In the genomic region with DNA sequence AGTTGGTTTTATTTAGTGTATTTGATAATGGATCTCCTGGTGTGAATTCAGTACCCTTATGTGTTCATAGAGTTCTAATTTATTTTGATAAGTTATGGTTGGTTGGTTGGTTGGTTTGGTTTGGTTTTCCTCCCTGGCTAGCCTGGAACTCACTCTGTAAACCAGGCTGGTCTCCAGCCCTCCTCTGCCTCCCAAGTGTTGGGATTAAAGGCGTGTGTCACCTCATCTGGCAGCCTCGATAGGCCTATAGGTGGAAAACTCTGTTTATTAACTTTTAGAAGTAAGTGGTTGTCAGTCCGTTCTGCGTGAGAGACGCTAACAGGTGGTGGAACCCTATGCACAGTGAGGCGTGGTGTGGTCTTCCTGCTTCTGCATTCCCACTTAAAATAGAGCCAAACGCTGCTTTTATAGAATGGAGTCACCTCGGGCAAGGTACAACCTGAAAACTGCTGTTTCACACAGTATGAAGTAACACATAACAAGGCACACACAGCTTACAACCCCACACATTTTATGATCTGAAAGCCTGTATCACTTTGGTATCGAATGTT, we compare ENCODE assay signal across 10 mouse cellular contexts. TPM values are rescaled to one million over a fixed set of nuclear protein-coding genes. Genes with fewer than 3 reads are reported as not detected.
A peak's percentile ranks its signal among the peaks of the same experiment; 100 is the strongest.
DNase-seq lines count a peak whose midpoint lies in the region; ATAC-seq and TF ChIP-seq lines count a peak whose summit lies in the region.
"Had no signal": no experiment of that assay in that cellular context is flagged by ENCODE, and none has a peak within 500 bp of the region (broad histone marks: within the 10 kb centered on the region; RNA-seq: fewer than 3 reads in every experiment).

No protein-coding gene starts in this region.

- H3K4me2 ChIP-seq in kidney, postnatal 0 days (ENCODE audit: low read length), result peak overlapping the region; percentile 73
- peak overlapping the region; percentile 57 for H3K4me2 ChIP-seq in hindbrain, embryonic 14.5 days (replicated peaks)
- peak overlapping the region; percentile 52 for H3K4me2 ChIP-seq in midbrain, embryonic 15.5 days

- peak overlapping the region; percentile 42; the same call in 1 of the 2 replicates for H3K9ac ChIP-seq in kidney, postnatal 0 days (ENCODE audit: low read depth, low read length)
- peak overlapping the region; percentile 98; the same call in 1 of the 2 replicates for H3K9ac ChIP-seq in MEL (ENCODE audit: control insufficient read depth, low read depth, low read length, poor library complexity, severe bottlenecking)
- H3K9ac ChIP-seq in hindbrain, embryonic 14.5 days, result peak overlapping the region; percentile 80; the same call in 1 of the 2 replicates
- H3K9ac ChIP-seq in midbrain, embryonic 15.5 days, result no peak overlapping the region

- H3K27ac ChIP-seq in kidney, postnatal 0 days, result peak overlapping the region; percentile 94; the same call in 1 of the 2 replicates
- H3K27ac ChIP-seq in MEL (ENCODE audit: control insufficient read depth, low read depth, low read length), result no peak overlapping the region
- no peak overlapping the region for H3K27ac ChIP-seq in hindbrain, embryonic 14.5 days
- no peak overlapping the region for H3K27ac ChIP-seq in midbrain, embryonic 15.5 days

- H3K36me3 ChIP-seq in kidney, postnatal 0 days (ENCODE audit: insufficient read depth, low read length), result no peaks in the 10 kb centered on the region
- peaks cover 0 to 18% of the 10 kb centered on the region in 2 experiments; a peak in 2 of 4 replicates for H3K36me3 ChIP-seq in MEL (ENCODE audit: control insufficient read depth in 1 of 2, insufficient read depth in 2 of 2, low read length in 2 of 2)
- no peaks in the 10 kb centered on the region for H3K36me3 ChIP-seq in hindbrain, embryonic 14.5 days (replicated peaks; ENCODE audit: control insufficient read depth, insufficient read depth)
- H3K36me3 ChIP-seq in midbrain, embryonic 15.5 days (replicated peaks), result no peaks in the 10 kb centered on the region

- no peak for DNase-seq in kidney, postnatal 0 days (ENCODE audit: low spot score)
- no peak for DNase-seq in kidney, postnatal 14 days
- no peak for DNase-seq in MEL (ENCODE audit: low read depth, low spot score)
- DNase-seq in hindbrain, embryonic 14.5 days (ENCODE audit: low spot score), result no peak
- DNase-seq in layer of hippocampus, postnatal 25 days (ENCODE audit: extremely low spot score in 1 of 2, low spot score in 1 of 2), result no peak
- DNase-seq in urinary bladder, adult 2 months (ENCODE audit: low spot score), result no peak
- no peak for DNase-seq in c-Kit-positive CD71-positive TER-119-positive erythroid progenitor cells, embryonic 14.5 days (ENCODE audit: low spot score)
- DNase-seq: cerebellum, adult 9-10 months; lung, adult 2 months had no signal

- H3K4me3 ChIP-seq in kidney, postnatal 0 days (replicated peaks; ENCODE audit: low read depth, low read length), result no peak overlapping the region
- H3K4me3 ChIP-seq in MEL (ENCODE audit: control insufficient read depth in 1 of 2, insufficient read depth in 1 of 2, low read depth in 2 of 2, low read length in 2 of 2), result peak overlapping the region in 1 of 2 experiments; percentile 94; a peak in 2 of 4 replicates
- H3K4me3 ChIP-seq in hindbrain, embryonic 14.5 days (replicated peaks; ENCODE audit: low read length), result no peak overlapping the region
- H3K4me3 ChIP-seq in midbrain, embryonic 15.5 days, result no peak overlapping the region

- TF ChIP-seq CTCF in kidney, postnatal 0 days (IDR thresholded peaks at IDR 0.05; ENCODE audit: low read depth), result no peak
- no peak for TF ChIP-seq CTCF in MEL (IDR thresholded peaks at IDR 0.05 in 2 of 3, conservative IDR thresholded peaks at IDR 0.05 in 1 of 3; ENCODE audit: control insufficient read depth in 1 of 3, insufficient read depth in 1 of 3, low read depth in 2 of 3, low read length in 3 of 3, poor library complexity in 1 of 3, severe bottlenecking in 1 of 3)

- H3K4me1 ChIP-seq in kidney, postnatal 0 days (replicated peaks; ENCODE audit: insufficient read depth, low read length), result peaks cover 14% of the 10 kb centered on the region
- peaks cover 0 to 19% of the 10 kb centered on the region in 2 experiments; a peak in 2 of 4 replicates for H3K4me1 ChIP-seq in MEL (ENCODE audit: control insufficient read depth in 1 of 2, insufficient read depth in 2 of 2, low read length in 2 of 2)
- peaks cover 9% of the 10 kb centered on the region for H3K4me1 ChIP-seq in hindbrain, embryonic 14.5 days (replicated peaks; ENCODE audit: control insufficient read depth, insufficient read depth, low read length)
- peaks cover 22% of the 10 kb centered on the region for H3K4me1 ChIP-seq in midbrain, embryonic 15.5 days

- TF ChIP-seq RAD21 in MEL (IDR thresholded peaks at IDR 0.05; ENCODE audit: low read depth, low read length), result no peak

- H3K27me3 ChIP-seq in kidney, postnatal 0 days (ENCODE audit: insufficient read depth, low read length), result no peaks in the 10 kb centered on the region
- H3K27me3 ChIP-seq in MEL (ENCODE audit: control insufficient read depth in 1 of 2, insufficient read depth in 2 of 2, low read length in 2 of 2), result no peaks in the 10 kb centered on the region
- no peaks in the 10 kb centered on the region for H3K27me3 ChIP-seq in hindbrain, embryonic 14.5 days (ENCODE audit: control insufficient read depth, insufficient read depth, low read length)
- H3K27me3 ChIP-seq in midbrain, embryonic 15.5 days (replicated peaks), result no peaks in the 10 kb centered on the region

- TF ChIP-seq POLR2A in MEL (IDR thresholded peaks at IDR 0.05; ENCODE audit: control insufficient read depth in 1 of 2, insufficient read depth in 1 of 2, low read depth in 1 of 2, low read length in 2 of 2, poor library complexity in 1 of 2), result no peak

- ATAC-seq in kidney, postnatal 0 days (replicated peaks; ENCODE audit: low FRiP score, low read depth), result no peak
- ATAC-seq in hindbrain, embryonic 14.5 days (ENCODE audit: low FRiP score), result no peak
- ATAC-seq in midbrain, embryonic 15.5 days (replicated peaks), result no peak

- peaks cover 17% of the 10 kb centered on the region for H3K79me2 ChIP-seq in MEL (ENCODE audit: control insufficient read depth, insufficient read depth, low read length, poor library complexity)

- WGBS in kidney, postnatal 0 days, result 87% methylated on average over 9 of the region's 9 CpGs
- 97% methylated on average over 9 of the region's 9 CpGs for WGBS in hindbrain, embryonic 14.5 days
- WGBS in midbrain, embryonic 15.5 days, result 94% methylated on average over 9 of the region's 9 CpGs

- no peak for TF ChIP-seq EP300 in MEL (IDR thresholded peaks at IDR 0.05; ENCODE audit: low read depth in 1 of 2, low read length in 2 of 2)

- no peaks in the 10 kb centered on the region for H3K9me3 ChIP-seq in kidney, postnatal 0 days (replicated peaks; ENCODE audit: low read length)
- no peaks in the 10 kb centered on the region for H3K9me3 ChIP-seq in MEL (replicated peaks; ENCODE audit: insufficient read depth, low read length)
- no peaks in the 10 kb centered on the region for H3K9me3 ChIP-seq in hindbrain, embryonic 14.5 days (ENCODE audit: control insufficient read depth, low read length)
- H3K9me3 ChIP-seq in midbrain, embryonic 15.5 days, result no peaks in the 10 kb centered on the region

TF ChIP-seq in MEL, 35 proteins besides CTCF, POLR2A, EP300 and RAD21 (continues in another document):
- TF ChIP-seq ZMIZ1 (IDR thresholded peaks at IDR 0.05; ENCODE audit: low read depth, low read length) (no peak), MEF2A (IDR thresholded peaks at IDR 0.05; ENCODE audit: extremely low read depth, insufficient replicate concordance, low read depth, low read length, poor library complexity, severe bottlenecking) (no peak)

RNA-seq across cellular contexts. Expression of a gene that starts 1.6 kb away (rescaled TPM):
- polyA plus RNA-seq in kidney, postnatal 0 days (2015; fragmentation: Nextera tagmentation; extraction: Ambion mirVana), result 131 TPM in 2 replicates
- 80.7 and 86.3 TPM in 2 replicates for total RNA-seq in MEL (2012; rRNA removed)
- 10 to 100 TPM in 1 of 2 experiments, not detected in 1; 81.8 TPM for polyA plus RNA-seq in MEL (2012; ENCODE audit: insufficient read depth in 1 of 2, insufficient read length in 2 of 2, low read depth in 1 of 2, low replicate concordance in 2 of 2, missing spikeins in 1 of 2)
- 126 and 131 TPM in 2 replicates for polyA plus RNA-seq in hindbrain, embryonic 14.5 days (2014; fragmentation: Nextera tagmentation; extraction: Ambion mirVana)
- 112 and 114 TPM in 2 replicates for polyA plus RNA-seq in midbrain, embryonic 15.5 days (2015; fragmentation: Nextera tagmentation; extraction: Ambion mirVana)
- 10 to 100 TPM; 96.8 to 96.9 TPM for total RNA-seq in layer of hippocampus, postnatal 25 days (2021)
- polyA plus RNA-seq in urinary bladder, adult 2 months (2012; rRNA removed), result 94.6 and 101 TPM in 2 replicates

RNA-seq across cellular contexts. Expression of a gene that starts 6.2 kb away (rescaled TPM):
- polyA plus RNA-seq in kidney, postnatal 0 days (2015; fragmentation: Nextera tagmentation; extraction: Ambion mirVana), result 108 and 126 TPM in 2 replicates
- 118 and 122 TPM in 2 replicates for total RNA-seq in MEL (2012; rRNA removed)
- polyA plus RNA-seq in MEL (2012; ENCODE audit: insufficient read depth in 1 of 2, insufficient read length in 2 of 2, low read depth in 1 of 2, low replicate concordance in 2 of 2, missing spikeins in 1 of 2), result 100 to 1,000 TPM; 115 to 135 TPM
- 101 TPM in 2 replicates for polyA plus RNA-seq in hindbrain, embryonic 14.5 days (2014; fragmentation: Nextera tagmentation; extraction: Ambion mirVana)
- polyA plus RNA-seq in midbrain, embryonic 15.5 days (2015; fragmentation: Nextera tagmentation; extraction: Ambion mirVana), result 113 and 119 TPM in 2 replicates
- total RNA-seq in layer of hippocampus, postnatal 25 days (2021), result 10 to 100 TPM; 17.7 to 19.6 TPM
- 27.9 and 31.3 TPM in 2 replicates for polyA plus RNA-seq in urinary bladder, adult 2 months (2012; rRNA removed)

RNA-seq across cellular contexts. Expression of a gene that starts 32.3 kb away (rescaled TPM):
- polyA plus RNA-seq in kidney, postnatal 0 days (2015; fragmentation: Nextera tagmentation; extraction: Ambion mirVana), result 5.3 and 5.8 TPM in 2 replicates
- total RNA-seq in MEL (2012; rRNA removed), result 0.19 and 0.20 TPM in 2 replicates
- 1 to 10 TPM in 1 of 2 experiments, not detected in 1; 1.0 TPM for polyA plus RNA-seq in MEL (2012; ENCODE audit: insufficient read depth in 1 of 2, insufficient read length in 2 of 2, low read depth in 1 of 2, low replicate concordance in 2 of 2, missing spikeins in 1 of 2)
- polyA plus RNA-seq in hindbrain, embryonic 14.5 days (2014; fragmentation: Nextera tagmentation; extraction: Ambion mirVana), result 38.1 and 42.8 TPM in 2 replicates
- polyA plus RNA-seq in midbrain, embryonic 15.5 days (2015; fragmentation: Nextera tagmentation; extraction: Ambion mirVana), result 38.3 and 41.3 TPM in 2 replicates
- 10 to 100 TPM; 37.7 to 41.8 TPM for total RNA-seq in layer of hippocampus, postnatal 25 days (2021)
- polyA plus RNA-seq in urinary bladder, adult 2 months (2012; rRNA removed), result 0.56 and 1.0 TPM in 2 replicates

RNA-seq across cellular contexts. Expression of a gene that starts 47.3 kb away (rescaled TPM):
- polyA plus RNA-seq in kidney, postnatal 0 days (2015; fragmentation: Nextera tagmentation; extraction: Ambion mirVana), result 3.1 and 4.1 TPM in 2 replicates
- total RNA-seq in MEL (2012; rRNA removed), result 0.08 and 0.16 TPM in 2 replicates
- polyA plus RNA-seq in MEL (2012; ENCODE audit: insufficient read depth in 1 of 2, insufficient read length in 2 of 2, low read depth in 1 of 2, low replicate concordance in 2 of 2, missing spikeins in 1 of 2), result under 1 TPM in 1 of 2 experiments, not detected in 1; 0.42 TPM
- 0.84 and 0.85 TPM in 2 replicates for polyA plus RNA-seq in hindbrain, embryonic 14.5 days (2014; fragmentation: Nextera tagmentation; extraction: Ambion mirVana)
- polyA plus RNA-seq in midbrain, embryonic 15.5 days (2015; fragmentation: Nextera tagmentation; extraction: Ambion mirVana), result 3.6 and 4.0 TPM in 2 replicates
- total RNA-seq in layer of hippocampus, postnatal 25 days (2021), result 1 to 10 TPM in 1 of 2 experiments, under 1 TPM in 1; 0.98 to 1.5 TPM
- polyA plus RNA-seq in urinary bladder, adult 2 months (2012; rRNA removed), result 405 and 508 TPM in 2 replicates
